Mouse (Mus musculus): ENCODE results near the gene Snap25. TPM values are rescaled to one million over a fixed set of nuclear protein-coding genes. Genes with fewer than 3 reads are reported as not detected.

Gene Snap25
- polyA plus RNA-seq (2015; fragmentation: Nextera tagmentation; extraction: Ambion mirVana), result 8.0 and 8.7 TPM in 2 replicates

GRCm38 (mm10) chr2:136713299-136713758 is at the start of gene Snap25:
Snap25 (plus strand) TSS chr2:136713453.
- ATAC-seq, result peak; percentile 50

GRCm38 (mm10) chr2:136666951-136667350 is 46.3 kb upstream of the Snap25 start:
- Histone ChIP-seq H3K9ac (no peak overlapping the region), H3K36me3 (no peaks in the 10 kb centered on the region), H3K4me2 (replicated peaks) (no peak overlapping the region), H3K27ac (no peak overlapping the region), H3K9me3 (no peaks in the 10 kb centered on the region), H3K4me1 (replicated peaks) (peaks cover 4% of the 10 kb centered on the region; the same call in 1 of the 2 replicates), H3K4me3 (replicated peaks) (no peak overlapping the region), H3K27me3 (replicated peaks) (no peaks in the 10 kb centered on the region)
- ATAC-seq, result no peak
- 65% methylated on average over 1 of the region's 1 CpGs for WGBS

More at GRCm38 (mm10) chr2:136713299-136713758, at the start of gene Snap25:
- Histone ChIP-seq H3K4me3 (replicated peaks) (peak within 1 kb of the TSS; percentile 26), H3K27me3 (replicated peaks) (no peaks in the 10 kb centered on the region; the same call in 1 of the 2 replicates), H3K4me2 (replicated peaks) (peak within 1 kb of the TSS; percentile 57), H3K4me1 (replicated peaks) (peaks cover 6% of the 10 kb centered on the region), H3K9ac (no peak within 1 kb of the TSS), H3K36me3 (no peaks in the 10 kb centered on the region), H3K9me3 (no peaks in the 10 kb centered on the region), H3K27ac (no peak within 1 kb of the TSS)
- WGBS, result 2% methylated on average over 20 of the region's 20 CpGs

- WGBS, result 74% methylated on average over 3 of the region's 3 CpGs
- H3K36me3 ChIP-seq, result no peaks in the 10 kb centered on the region
- no peaks in the 10 kb centered on the region for H3K9me3 ChIP-seq
- no peak overlapping the region for H3K4me2 ChIP-seq (replicated peaks)
- H3K9ac ChIP-seq, result no peak overlapping the region
- peaks cover 4% of the 10 kb centered on the region; the same call in 1 of the 2 replicates for H3K4me1 ChIP-seq (replicated peaks)
- H3K27me3 ChIP-seq (replicated peaks), result no peaks in the 10 kb centered on the region
- H3K4me3 ChIP-seq (replicated peaks), result no peak overlapping the region
- H3K27ac ChIP-seq, result no peak overlapping the region
- ATAC-seq, result no peak
Observed at GRCm38 (mm10) chr2:136669183-136669582, 44.1 kb upstream of the Snap25 start.

- no peaks in the 10 kb centered on the region for H3K27me3 ChIP-seq (replicated peaks)
- H3K36me3 ChIP-seq, result no peaks in the 10 kb centered on the region
- H3K4me1 ChIP-seq (replicated peaks), result peaks cover 4% of the 10 kb centered on the region; the same call in 1 of the 2 replicates
- no peaks in the 10 kb centered on the region for H3K9me3 ChIP-seq
- no peak overlapping the region for H3K4me2 ChIP-seq (replicated peaks)
- no peak overlapping the region for H3K9ac ChIP-seq
- ATAC-seq, result no peak
- 58% methylated on average over 3 of the region's 3 CpGs for WGBS
- H3K4me3 ChIP-seq (replicated peaks), result no peak overlapping the region
- no peak overlapping the region for H3K27ac ChIP-seq
Observed at GRCm38 (mm10) chr2:136669665-136670064, 43.6 kb upstream of the Snap25 start.

- Histone ChIP-seq H3K4me2 (replicated peaks) (no peak overlapping the region), H3K27ac (peak overlapping the region; percentile 32; the same call in 1 of the 2 replicates), H3K36me3 (no peaks in the 10 kb centered on the region), H3K4me1 (replicated peaks) (peaks cover 4% of the 10 kb centered on the region; the same call in 1 of the 2 replicates), H3K9me3 (no peaks in the 10 kb centered on the region), H3K4me3 (replicated peaks) (no peak overlapping the region), H3K9ac (no peak overlapping the region; the same call in 1 of the 2 replicates), H3K27me3 (replicated peaks) (no peaks in the 10 kb centered on the region)
- WGBS, result 36% methylated on average over 9 of the region's 9 CpGs
- peak; percentile 23; the same call in 1 of the 2 replicates for ATAC-seq
Observed at GRCm38 (mm10) chr2:136670539-136671271, 42.5 kb upstream of the Snap25 start.

- 82% methylated on average over 4 of the region's 4 CpGs for WGBS
- no peak overlapping the region for H3K4me3 ChIP-seq (replicated peaks)
- ATAC-seq, result no peak
- H3K9ac ChIP-seq, result no peak overlapping the region
- H3K4me2 ChIP-seq (replicated peaks), result no peak overlapping the region
- H3K36me3 ChIP-seq, result no peaks in the 10 kb centered on the region
- H3K27ac ChIP-seq, result no peak overlapping the region
- H3K4me1 ChIP-seq (replicated peaks), result peaks cover 9% of the 10 kb centered on the region; the same call in 1 of the 2 replicates
- no peaks in the 10 kb centered on the region for H3K27me3 ChIP-seq (replicated peaks)
- no peaks in the 10 kb centered on the region for H3K9me3 ChIP-seq
Observed at GRCm38 (mm10) chr2:136674077-136674757, 39.0 kb upstream of the Snap25 start.

- ATAC-seq, result no peak
- H3K27ac ChIP-seq, result no peak overlapping the region
- 84% methylated on average over 2 of the region's 2 CpGs for WGBS
Observed at GRCm38 (mm10) chr2:136676196-136676595, 37.1 kb upstream of the Snap25 start.

GRCm38 (mm10) chr2:136676918-136677445 is 36.3 kb upstream of the Snap25 start:
- 53% methylated on average over 8 of the region's 8 CpGs for WGBS

More at GRCm38 (mm10) chr2:136676196-136676595, 37.1 kb upstream of the Snap25 start:
- Histone ChIP-seq H3K27me3 (replicated peaks) (no peaks in the 10 kb centered on the region), H3K4me3 (replicated peaks) (no peak overlapping the region), H3K4me2 (replicated peaks) (no peak overlapping the region), H3K9ac (no peak overlapping the region), H3K4me1 (replicated peaks) (peaks cover 9% of the 10 kb centered on the region; the same call in 1 of the 2 replicates), H3K9me3 (no peaks in the 10 kb centered on the region), H3K36me3 (no peaks in the 10 kb centered on the region)

GRCm38 (mm10) chr2:136678321-136679161 is 34.7 kb upstream of the Snap25 start:
- 3% methylated on average over 44 of the region's 44 CpGs for WGBS
- Histone ChIP-seq H3K9me3 (no peaks in the 10 kb centered on the region), H3K9ac (peak overlapping the region; percentile 69), H3K27me3 (replicated peaks) (no peaks in the 10 kb centered on the region), H3K4me2 (replicated peaks) (peak overlapping the region; percentile 87), H3K27ac (peak overlapping the region; percentile 89), H3K4me1 (replicated peaks) (peaks cover 9% of the 10 kb centered on the region; the same call in 1 of the 2 replicates), H3K36me3 (no peaks in the 10 kb centered on the region), H3K4me3 (replicated peaks) (peak overlapping the region; percentile 55)
- peak; percentile 86 for ATAC-seq

More at GRCm38 (mm10) chr2:136676918-136677445, 36.3 kb upstream of the Snap25 start:
- H3K4me1 ChIP-seq (replicated peaks), result peaks cover 9% of the 10 kb centered on the region; the same call in 1 of the 2 replicates
- no peak overlapping the region for H3K9ac ChIP-seq
- H3K4me2 ChIP-seq (replicated peaks), result no peak overlapping the region
- no peak overlapping the region for H3K27ac ChIP-seq
- H3K36me3 ChIP-seq, result no peaks in the 10 kb centered on the region
- H3K4me3 ChIP-seq (replicated peaks), result no peak overlapping the region
- no peaks in the 10 kb centered on the region for H3K27me3 ChIP-seq (replicated peaks)
- ATAC-seq, result no peak
- H3K9me3 ChIP-seq, result no peaks in the 10 kb centered on the region

GRCm38 (mm10) chr2:136679280-136680221 is 33.7 kb upstream of the Snap25 start:
- ATAC-seq, result peak; percentile 89
- H3K36me3 ChIP-seq, result no peaks in the 10 kb centered on the region
- H3K9me3 ChIP-seq, result no peaks in the 10 kb centered on the region
- peak overlapping the region; percentile 89 for H3K27ac ChIP-seq
- peaks cover 9% of the 10 kb centered on the region; the same call in 1 of the 2 replicates for H3K4me1 ChIP-seq (replicated peaks)
- no peaks in the 10 kb centered on the region for H3K27me3 ChIP-seq (replicated peaks)
- H3K4me2 ChIP-seq (replicated peaks), result peak overlapping the region; percentile 87
- peak overlapping the region; percentile 69 for H3K9ac ChIP-seq
- H3K4me3 ChIP-seq (replicated peaks), result peak overlapping the region; percentile 55
- WGBS, result 3% methylated on average over 24 of the region's 24 CpGs

All from intestine, embryonic 15.5 days (tissue).